Mouse (Mus musculus) limb, embryonic 12.5 days (tissue): ENCODE data around the gene Olfr1094. TPM values are rescaled to one million over a fixed set of nuclear protein-coding genes. Genes with fewer than 3 reads are reported as not detected.

Source experiments
- ATAC-seq: fragments of 200-750 bp; cut with Nextera tagmentation; 2 replicates; pipeline ENCODE4 v1.8.0; 2017; ENCODE audit warnings: low read depth, moderate TSS enrichment; ENCODE audit not compliant: insufficient number of reproducible peaks, insufficient read depth, low FRiP score, low TSS enrichment
- H3K27ac ChIP-seq: fragments of 300-500 bp; sonication (generic); 2 replicates; pipeline ENCODE4 v1.5.1; 2016; ENCODE audit warnings: mild to moderate bottlenecking, moderate library complexity
- H3K27me3 ChIP-seq: fragments of 300-500 bp; sonication (generic); 2 replicates; pipeline ENCODE4 v1.6.1; 2016; ENCODE audit warnings: mild to moderate bottlenecking, moderate library complexity
- H3K36me3 ChIP-seq: fragments of 300-500 bp; sonication (generic); 2 replicates; pipeline ENCODE4 v1.6.1; 2016; ENCODE audit warnings: mild to moderate bottlenecking, moderate library complexity
- H3K4me1 ChIP-seq: fragments of 300-500 bp; sonication (generic); replicated peaks from 2 replicates; pipeline ENCODE4 v1.6.1; 2016
- H3K4me2 ChIP-seq: fragments of 300-500 bp; sonication (generic); 2 replicates; pipeline ENCODE4 v1.6.1; 2016; ENCODE audit warnings: mild to moderate bottlenecking, moderate library complexity
- H3K4me3 ChIP-seq: fragments of 300-500 bp; sonication (generic); replicated peaks from 2 replicates; pipeline ENCODE4 v1.5.1; 2016; ENCODE audit warnings: mild to moderate bottlenecking
- H3K9ac ChIP-seq: fragments of 300-500 bp; sonication (generic); replicated peaks from 2 replicates; pipeline ENCODE4 v1.6.1; 2016; ENCODE audit warnings: mild to moderate bottlenecking, moderate library complexity
- H3K9me3 ChIP-seq: fragments of 300-500 bp; sonication (generic); 2 replicates; pipeline ENCODE4 v1.6.1; 2016; ENCODE audit warnings: mild to moderate bottlenecking, moderate library complexity
- WGBS: fragments of 180-500 bp; shearing (Covaris S2); methylation state at CpG from one replicate; pipeline ENCODE4 v1.1.7; 2016; 5-methylcytosine and 5-hydroxymethylcytosine counted together
- polyA plus RNA-seq: library from polyadenylated mRNA; unstranded; fragments of >200 nt; fragmentation: Nextera tagmentation; extraction: Ambion mirVana; gene quantifications from 2 replicates; pipeline ENCODE4 v1.2.1, GENCODE M21; 2016

The Olfr1094 gene
- not detected in 2 replicates for polyA plus RNA-seq

DNA sequence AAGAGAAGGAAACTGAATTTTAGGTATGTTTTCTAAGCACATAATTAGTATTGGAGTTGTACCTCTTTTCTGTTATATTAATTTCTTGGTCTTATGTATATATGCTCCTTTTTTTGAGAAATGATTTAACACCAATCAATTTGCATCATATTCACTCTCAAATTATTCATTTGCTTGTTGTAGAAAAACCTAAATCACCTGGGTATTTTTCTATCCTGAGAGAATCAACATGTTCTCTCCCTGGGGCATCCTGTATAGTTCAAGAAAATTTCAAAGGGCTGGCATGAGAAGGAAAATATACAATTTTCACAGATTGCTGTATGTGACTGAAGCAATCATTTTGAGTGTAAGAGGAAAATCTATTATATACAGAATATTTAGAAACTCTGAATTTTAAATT is at the start of gene Olfr1094:
Olfr1094 (plus strand) TSS at position 301 of the 400 bp plus-strand sequence.
- no peak within 1 kb of the TSS for H3K27ac ChIP-seq
- H3K9me3 ChIP-seq, result no peaks in the 10 kb centered on the region; the same call in 1 of the 2 replicates
- H3K4me3 ChIP-seq, result no peak within 1 kb of the TSS
- no peaks in the 10 kb centered on the region for H3K36me3 ChIP-seq
- H3K9ac ChIP-seq, result no peak within 1 kb of the TSS
- no peaks in the 10 kb centered on the region for H3K27me3 ChIP-seq
- H3K4me1 ChIP-seq, result no peaks in the 10 kb centered on the region
- ATAC-seq, result no peak
- no peak within 1 kb of the TSS for H3K4me2 ChIP-seq

DNA sequence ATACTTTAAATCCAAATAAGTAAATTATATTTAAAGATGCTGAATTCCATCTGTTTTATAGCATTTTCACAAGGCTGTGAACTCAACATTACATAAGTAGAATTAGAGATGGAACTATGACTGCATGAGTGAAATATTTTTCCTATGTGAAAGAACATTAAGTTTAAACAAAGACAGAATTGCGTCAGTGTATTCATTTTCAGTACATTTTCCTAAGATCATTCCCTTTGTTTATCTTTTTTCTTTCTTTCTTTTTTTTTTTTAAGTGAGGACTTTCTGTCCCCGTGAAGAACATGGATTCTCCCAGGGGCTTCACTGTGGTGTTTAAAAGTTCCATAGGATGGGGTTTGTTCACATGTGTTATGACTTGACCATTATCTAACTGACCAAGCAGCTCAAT is 42.3 kb upstream of the Olfr1094 start, which contains the start of gene Olfr1093:
Olfr1093 (plus strand) TSS at position 301 of the 400 bp plus-strand sequence.
- WGBS, result 79% methylated on average over 2 of the region's 2 CpGs
- Histone ChIP-seq H3K27me3 (no peaks in the 10 kb centered on the region), H3K9ac (no peak within 1 kb of the TSS), H3K9me3 (no peaks in the 10 kb centered on the region), H3K27ac (no peak within 1 kb of the TSS), H3K4me2 (no peak within 1 kb of the TSS), H3K4me1 (no peaks in the 10 kb centered on the region), H3K36me3 (no peaks in the 10 kb centered on the region), H3K4me3 (no peak within 1 kb of the TSS)
- ATAC-seq, result no peak

DNA sequence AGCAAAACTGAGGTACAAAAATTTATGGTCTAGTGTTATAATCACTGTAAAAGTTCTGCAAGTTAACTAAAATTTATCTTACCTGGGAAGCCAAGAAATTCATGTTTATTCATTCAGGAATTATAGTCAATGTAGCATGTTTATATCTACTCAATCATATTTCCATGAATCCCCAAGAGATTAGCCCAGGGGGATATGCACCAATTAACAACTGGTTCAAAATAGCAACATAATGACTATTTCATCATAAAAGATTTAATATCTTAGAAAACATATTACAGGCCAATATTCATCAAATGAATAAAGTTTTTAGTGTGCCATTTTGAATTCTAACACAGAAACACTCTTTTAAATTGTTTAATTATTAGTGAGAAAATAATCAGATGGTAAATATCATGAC is 14.5 kb upstream of the Olfr1094 start, which contains the start of gene Olfr141:
Olfr141 (minus strand) TSS at position 101 of the 400 bp plus-strand sequence.
- Histone ChIP-seq H3K27ac (no peak within 1 kb of the TSS), H3K4me2 (no peak within 1 kb of the TSS), H3K9ac (no peak within 1 kb of the TSS), H3K4me3 (no peak within 1 kb of the TSS), H3K4me1 (no peaks in the 10 kb centered on the region), H3K36me3 (no peaks in the 10 kb centered on the region), H3K27me3 (no peaks in the 10 kb centered on the region), H3K9me3 (no peaks in the 10 kb centered on the region)
- ATAC-seq, result no peak

DNA sequence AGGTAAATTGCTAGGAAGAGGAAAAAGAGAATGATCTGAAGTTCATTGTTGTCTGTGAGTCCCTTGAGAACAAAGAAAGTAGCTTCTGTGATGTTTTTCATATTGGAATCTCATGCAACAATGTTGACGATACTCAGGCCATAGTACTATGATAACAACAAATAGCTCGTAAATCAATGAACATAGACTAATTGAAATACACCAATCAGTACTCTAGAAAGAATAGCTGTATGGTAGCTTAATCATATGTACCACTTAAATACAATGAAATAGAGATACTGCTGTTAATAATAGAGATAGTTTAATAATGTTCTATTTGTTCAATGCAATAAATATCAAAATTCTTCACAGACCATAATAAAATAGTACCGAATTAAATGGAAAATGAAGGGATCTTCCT is 27.1 kb downstream of the Olfr1094 start, which contains the start of gene Olfr1095:
Olfr1095 (minus strand) TSS at position 101 of the 400 bp plus-strand sequence.
- H3K27ac ChIP-seq, result no peak within 1 kb of the TSS
- ATAC-seq, result no peak
- no peak within 1 kb of the TSS for H3K4me2 ChIP-seq
- H3K9ac ChIP-seq, result no peak within 1 kb of the TSS
- no peaks in the 10 kb centered on the region for H3K4me1 ChIP-seq
- no peaks in the 10 kb centered on the region for H3K9me3 ChIP-seq
- WGBS, result 92% methylated on average over 3 of the region's 3 CpGs
- no peaks in the 10 kb centered on the region for H3K27me3 ChIP-seq
- H3K4me3 ChIP-seq, result no peak within 1 kb of the TSS
- no peaks in the 10 kb centered on the region for H3K36me3 ChIP-seq

DNA sequence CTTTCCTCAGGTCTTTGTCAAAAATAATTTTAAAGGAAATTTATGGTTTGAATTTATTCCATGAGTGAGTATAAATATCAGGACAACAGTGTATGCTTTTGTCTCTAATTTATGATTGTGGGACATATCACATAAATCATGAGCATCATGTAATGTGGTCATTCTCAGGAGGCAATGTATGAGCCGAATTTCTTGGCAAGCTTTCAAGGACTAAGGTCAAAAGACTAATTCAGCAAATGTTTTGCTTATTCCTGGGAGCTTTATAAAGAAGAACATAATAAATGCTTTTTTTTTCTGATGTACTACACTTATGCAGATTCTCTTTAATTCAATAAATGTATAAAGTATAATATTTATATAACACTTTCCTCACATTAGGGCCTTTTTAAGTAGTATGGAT is 50.2 kb downstream of the Olfr1094 start, which contains the start of gene Gm13723:
Gm13723 (minus strand) TSS at position 101 of the 400 bp plus-strand sequence.
- Histone ChIP-seq H3K4me3 (no peak within 1 kb of the TSS), H3K4me1 (no peaks in the 10 kb centered on the region), H3K4me2 (no peak within 1 kb of the TSS), H3K27me3 (no peaks in the 10 kb centered on the region), H3K9ac (no peak within 1 kb of the TSS), H3K9me3 (no peaks in the 10 kb centered on the region), H3K27ac (no peak within 1 kb of the TSS), H3K36me3 (no peaks in the 10 kb centered on the region)
- ATAC-seq, result no peak
- WGBS, result 74% methylated on average over 1 of the region's 1 CpGs

Other genes starting within 250 kb of the Olfr1094 start
- not detected in 2 replicates for gene Olfr1082, start 225.7 kb upstream of the Olfr1094 start, polyA plus RNA-seq
- not detected in 2 replicates for gene Olfr1084, start 184.9 kb upstream of the Olfr1094 start, polyA plus RNA-seq
- gene Olfr1085, start 162.6 kb upstream of the Olfr1094 start, polyA plus RNA-seq, result not detected in 2 replicates
- not detected in 2 replicates for gene Olfr1086, start 144.6 kb upstream of the Olfr1094 start, polyA plus RNA-seq
- gene Olfr1087, start 126.3 kb upstream of the Olfr1094 start, polyA plus RNA-seq, result not detected in 2 replicates
- not detected in 2 replicates for gene Olfr1089, start 91.0 kb upstream of the Olfr1094 start, polyA plus RNA-seq
- not detected in 2 replicates for gene Olfr1090, start 65.7 kb upstream of the Olfr1094 start, polyA plus RNA-seq
- gene Olfr1093, start 42.2 kb upstream of the Olfr1094 start, polyA plus RNA-seq, result not detected in 2 replicates
- gene Olfr141, start 14.6 kb upstream of the Olfr1094 start, polyA plus RNA-seq, result not detected in 2 replicates
- gene Olfr1095, start 27.0 kb downstream of the Olfr1094 start, polyA plus RNA-seq, result not detected in 2 replicates
- gene Gm13723, start 50.1 kb downstream of the Olfr1094 start, polyA plus RNA-seq, result not detected in 2 replicates
- not detected in 2 replicates for gene Olfr1097, start 67.6 kb downstream of the Olfr1094 start, polyA plus RNA-seq
- gene Olfr1098, start 99.9 kb downstream of the Olfr1094 start, polyA plus RNA-seq, result not detected in 2 replicates
- gene Olfr1099, start 136.0 kb downstream of the Olfr1094 start, polyA plus RNA-seq, result not detected in 2 replicates
- not detected in 2 replicates for gene Olfr1100, start 155.3 kb downstream of the Olfr1094 start, polyA plus RNA-seq
- gene Olfr1101, start 166.6 kb downstream of the Olfr1094 start, polyA plus RNA-seq, result not detected in 2 replicates
- gene Olfr1102, start 173.7 kb downstream of the Olfr1094 start, polyA plus RNA-seq, result not detected in 2 replicates
- not detected in 2 replicates for gene Olfr1104, start 202.4 kb downstream of the Olfr1094 start, polyA plus RNA-seq
- not detected in 2 replicates for gene Olfr1105, start 211.9 kb downstream of the Olfr1094 start, polyA plus RNA-seq
- not detected in 2 replicates for gene Olfr1106, start 227.6 kb downstream of the Olfr1094 start, polyA plus RNA-seq